Mouse (Mus musculus) heart, embryonic 15.5 days (tissue): ENCODE results near the gene Olfr1062. TPM values are rescaled to one million over a fixed set of nuclear protein-coding genes. Genes with fewer than 3 reads are reported as not detected.

Experiments used
- polyA plus RNA-seq: library from polyadenylated mRNA; unstranded; fragments of >200 nt; fragmentation: Nextera tagmentation; extraction: Ambion mirVana; gene quantifications from 2 replicates; pipeline ENCODE4 v1.2.1, GENCODE M21; 2015

The Olfr1062 gene
- polyA plus RNA-seq, 1 experiment from 2014 or later: not detected

Other genes with a start within 250 kb of the Olfr1062 start
- not detected in 2 replicates for gene Olfr1044, start 248.9 kb downstream of the Olfr1062 start, polyA plus RNA-seq
- gene Olfr52, start 241.1 kb downstream of the Olfr1062 start, polyA plus RNA-seq: not detected in 2 replicates
- gene Olfr1045, start 223.7 kb downstream of the Olfr1062 start, polyA plus RNA-seq: not detected in 2 replicates
- gene Olfr1046, start 207.4 kb downstream of the Olfr1062 start, polyA plus RNA-seq: not detected in 2 replicates
- not detected in 2 replicates for gene Olfr1047, start 195.3 kb downstream of the Olfr1062 start, polyA plus RNA-seq
- not detected in 2 replicates for gene Olfr1048, start 186.5 kb downstream of the Olfr1062 start, polyA plus RNA-seq
- gene Olfr1049, start 168.4 kb downstream of the Olfr1062 start, polyA plus RNA-seq: not detected in 2 replicates
- gene Olfr1051, start 147.7 kb downstream of the Olfr1062 start, polyA plus RNA-seq: not detected in 2 replicates
- gene Olfr1052, start 134.3 kb downstream of the Olfr1062 start, polyA plus RNA-seq: not detected in 2 replicates
- not detected in 2 replicates for gene Olfr1053, start 111.5 kb downstream of the Olfr1062 start, polyA plus RNA-seq
- gene Olfr1054, start 91.3 kb downstream of the Olfr1062 start, polyA plus RNA-seq: not detected in 2 replicates
- gene Olfr1055, start 76.5 kb downstream of the Olfr1062 start, polyA plus RNA-seq: not detected in 2 replicates
- not detected in 2 replicates for gene Olfr1056, start 64.3 kb downstream of the Olfr1062 start, polyA plus RNA-seq
- not detected in 2 replicates for gene Olfr1057, start 48.4 kb downstream of the Olfr1062 start, polyA plus RNA-seq
- gene Olfr1058, start 38.2 kb downstream of the Olfr1062 start, polyA plus RNA-seq: not detected in 2 replicates
- not detected in 2 replicates for gene Olfr1061, start 12.7 kb downstream of the Olfr1062 start, polyA plus RNA-seq
- not detected in 2 replicates for gene Olfr1065, start 23.8 kb upstream of the Olfr1062 start, polyA plus RNA-seq
- not detected in 2 replicates for gene Olfr1066, start 29.5 kb upstream of the Olfr1062 start, polyA plus RNA-seq
- not detected in 2 replicates for gene Olfr228, start 60.6 kb upstream of the Olfr1062 start, polyA plus RNA-seq
- gene Olfr1076, start 81.7 kb upstream of the Olfr1062 start, polyA plus RNA-seq: not detected in 2 replicates
- gene Olfr1079, start 115.7 kb upstream of the Olfr1062 start, polyA plus RNA-seq: not detected in 2 replicates
- not detected in 2 replicates for gene Olfr1080, start 131.5 kb upstream of the Olfr1062 start, polyA plus RNA-seq
- not detected in 2 replicates for gene Olfr1082, start 172.2 kb upstream of the Olfr1062 start, polyA plus RNA-seq
- gene Olfr1084, start 213.0 kb upstream of the Olfr1062 start, polyA plus RNA-seq: not detected in 2 replicates
- not detected in 2 replicates for gene Olfr1085, start 235.3 kb upstream of the Olfr1062 start, polyA plus RNA-seq